Mouse (Mus musculus): ENCODE data around the gene Foxn3.

Foxn3 gene

DNA sequence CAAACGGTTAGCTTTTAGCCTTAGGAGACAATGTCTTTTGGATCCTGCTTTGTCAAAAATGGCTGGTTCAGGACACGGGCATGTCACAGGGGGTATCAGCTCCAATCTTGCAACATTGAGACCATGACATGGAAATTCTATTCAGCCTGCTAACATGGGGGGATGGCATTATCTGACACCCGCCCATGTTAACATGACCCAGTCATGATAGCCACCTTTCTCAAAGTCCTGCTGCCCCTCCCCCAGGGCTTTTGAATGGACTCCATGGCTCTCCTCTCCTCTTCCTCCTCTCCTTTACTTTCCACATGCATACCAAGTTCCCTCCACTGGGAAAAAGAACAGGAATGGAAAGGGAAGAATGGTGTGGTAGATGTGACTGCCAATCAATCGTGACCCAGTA lies 43.5 kb downstream of the Foxn3 start:
- no peak for DNase-seq

DNA sequence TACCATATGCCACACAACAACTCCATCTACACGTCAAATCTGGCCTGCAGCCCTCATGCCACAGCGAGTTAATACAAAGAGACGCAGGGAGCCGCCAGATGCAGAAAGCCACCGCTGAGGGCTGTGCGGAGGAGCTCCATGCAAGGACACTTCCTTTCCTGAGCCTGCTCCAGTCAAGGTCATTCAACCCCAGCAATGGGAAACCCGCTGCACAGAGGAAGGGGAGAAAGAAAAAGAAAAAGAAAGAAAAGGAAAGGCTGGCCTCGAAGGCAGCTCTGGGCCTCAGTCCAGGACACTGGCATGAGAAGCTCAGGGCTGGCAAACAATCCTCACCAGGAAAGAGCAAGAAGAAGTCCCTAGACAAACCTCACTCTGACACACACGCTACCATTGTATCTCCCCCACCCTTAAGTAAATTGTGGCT lies 44.2 kb downstream of the Foxn3 start:
- DNase-seq, result no peak

- no peak for DNase-seq
Measured at GRCm38 (mm10) chr12:99518640-99519039, 44.7 kb downstream of the Foxn3 start.

DNA sequence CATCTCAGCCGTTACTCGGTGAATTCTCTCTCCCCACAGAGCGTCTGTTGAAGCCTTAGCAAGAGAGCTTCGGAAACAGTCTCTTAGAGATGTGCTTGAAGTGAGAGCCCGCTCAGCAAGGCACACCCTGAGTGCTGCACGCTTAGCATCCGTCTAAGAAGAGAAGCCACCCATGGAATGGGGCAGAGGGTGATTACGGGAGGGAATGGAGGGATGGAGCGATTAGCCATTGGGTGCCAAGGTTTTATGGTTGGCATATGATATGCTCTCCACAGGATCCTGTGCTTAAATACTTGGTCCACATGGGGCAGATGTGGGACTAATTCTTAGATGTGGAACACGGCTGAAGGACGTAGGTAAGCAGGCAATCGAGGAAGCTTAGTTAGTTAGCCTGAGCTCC lies 45.3 kb downstream of the Foxn3 start:
- DNase-seq, result no peak

GRCm38 (mm10) chr12:99517296-99517695 lies 46.1 kb downstream of the Foxn3 start:
- no peak for DNase-seq

DNA sequence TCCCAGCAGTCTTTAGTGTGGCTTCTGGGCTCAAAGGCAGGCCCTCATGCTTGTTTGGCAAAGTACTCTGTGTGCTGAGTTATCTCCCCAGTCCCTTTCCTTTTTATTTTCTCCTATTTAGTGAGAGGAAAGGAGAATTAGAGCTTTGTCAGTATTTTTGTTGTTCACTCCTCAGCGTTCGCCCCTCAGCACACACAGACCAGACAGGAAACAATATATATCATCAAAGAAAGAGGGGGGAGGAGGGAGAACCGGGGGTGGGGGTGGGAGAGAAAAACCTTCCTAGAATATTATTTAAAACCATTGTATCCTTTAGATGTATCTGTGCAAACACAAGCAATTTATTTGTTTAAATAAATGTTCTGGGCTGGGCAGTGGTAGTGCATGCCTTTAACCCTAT lies 47.9 kb downstream of the Foxn3 start:
- no peak for DNase-seq

GRCm38 (mm10) chr12:99511644-99512043 lies 51.7 kb downstream of the Foxn3 start:
- no peak for DNase-seq

- DNase-seq, result no peak
Measured at GRCm38 (mm10) chr12:99510759-99511158, 52.6 kb downstream of the Foxn3 start.

GRCm38 (mm10) chr12:99502225-99502624 lies 61.2 kb downstream of the Foxn3 start:
- no peak for DNase-seq

DNA sequence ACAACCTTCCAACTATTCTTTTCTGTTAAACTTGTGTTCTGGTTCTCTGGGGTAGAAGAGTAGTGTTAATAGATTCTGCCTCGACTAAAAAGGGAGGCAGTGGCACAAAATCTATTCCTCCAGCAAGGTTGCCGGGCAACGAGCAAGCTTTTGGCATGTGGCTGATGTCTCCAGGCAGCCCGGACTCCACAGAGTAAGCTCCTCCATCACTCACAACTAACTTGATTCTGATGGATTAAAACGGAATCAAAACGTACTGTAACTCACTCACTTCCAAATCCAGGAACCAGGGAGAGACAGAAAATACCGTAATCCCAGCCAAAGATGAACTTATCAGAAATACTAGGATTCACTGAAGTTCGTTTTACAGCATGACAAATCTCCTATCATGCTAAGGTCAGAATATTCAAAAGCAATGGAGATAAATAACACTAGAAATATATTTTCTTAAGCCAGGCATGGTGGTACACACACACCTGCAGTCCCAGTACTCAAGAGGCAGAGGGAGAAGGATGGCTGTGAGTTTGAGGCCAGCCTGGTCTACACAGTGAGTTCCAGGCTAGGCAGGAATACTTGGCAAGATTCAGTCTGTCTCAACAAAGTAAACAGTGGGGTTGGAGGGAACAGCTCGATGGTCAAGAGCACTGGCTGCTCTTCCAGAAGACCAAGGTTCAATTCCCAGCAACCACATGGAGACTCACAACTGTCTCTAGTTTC lies 64.2 kb downstream of the Foxn3 start:
- no peak for DNase-seq

DNA sequence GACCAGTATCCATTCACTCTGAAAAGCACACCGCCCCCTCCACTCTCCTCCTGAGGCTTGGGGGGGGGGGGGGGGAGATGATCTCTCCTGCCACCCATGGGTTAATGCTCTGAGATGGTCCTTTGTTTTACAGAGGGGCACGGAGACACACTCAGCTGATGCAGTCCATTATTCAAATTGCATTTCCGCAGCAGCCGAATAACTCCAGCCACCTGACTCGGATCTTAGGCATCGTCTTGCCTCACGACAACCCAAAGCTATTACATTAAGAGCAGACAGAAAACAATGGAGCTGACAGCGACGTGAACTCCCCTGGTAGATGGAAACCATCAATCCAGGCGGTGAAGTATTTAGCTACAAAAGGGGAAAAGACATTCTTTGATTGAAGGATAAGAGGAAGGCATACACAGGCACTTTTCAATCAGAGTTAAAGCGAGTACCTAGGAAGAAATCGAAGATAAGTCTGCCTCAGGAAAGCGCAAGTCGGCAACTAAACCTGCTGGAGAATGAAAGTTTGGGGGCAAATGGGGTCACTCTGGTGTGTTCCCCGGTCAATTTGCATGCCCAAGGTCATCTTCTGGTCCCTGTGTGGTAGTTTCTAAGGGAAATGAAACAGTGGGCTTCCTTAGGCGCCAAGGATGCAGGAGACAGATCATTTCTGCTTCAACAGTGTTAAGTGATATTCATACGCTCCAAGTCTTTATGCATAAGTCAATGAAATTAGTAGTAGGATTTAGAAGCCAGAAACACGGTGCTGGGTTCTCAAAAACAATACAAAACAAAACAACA lies 65.0 kb downstream of the Foxn3 start:
- DNase-seq, result no peak

DNA sequence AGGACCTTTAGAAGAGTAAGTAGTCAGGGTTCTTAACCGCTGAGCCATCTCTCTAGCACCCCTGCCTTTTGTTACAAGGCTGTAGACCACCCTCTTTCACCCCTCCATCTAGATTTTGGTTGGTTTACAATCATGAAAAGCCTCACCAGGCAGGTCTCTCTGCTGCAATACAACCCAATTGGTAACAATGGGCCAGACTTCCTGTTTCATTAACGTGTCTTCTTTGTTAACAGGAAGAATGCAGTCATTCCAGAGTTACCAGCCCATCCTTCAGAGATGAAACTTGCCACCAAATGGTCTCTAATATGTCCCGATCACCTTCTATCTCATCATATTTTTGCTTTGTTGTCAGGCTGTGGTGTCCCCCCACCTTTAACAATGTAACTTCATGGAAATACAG lies 66.4 kb downstream of the Foxn3 start:
- no peak for DNase-seq

- no peak for DNase-seq
Measured at GRCm38 (mm10) chr12:99490216-99490615, 73.2 kb downstream of the Foxn3 start.

DNA sequence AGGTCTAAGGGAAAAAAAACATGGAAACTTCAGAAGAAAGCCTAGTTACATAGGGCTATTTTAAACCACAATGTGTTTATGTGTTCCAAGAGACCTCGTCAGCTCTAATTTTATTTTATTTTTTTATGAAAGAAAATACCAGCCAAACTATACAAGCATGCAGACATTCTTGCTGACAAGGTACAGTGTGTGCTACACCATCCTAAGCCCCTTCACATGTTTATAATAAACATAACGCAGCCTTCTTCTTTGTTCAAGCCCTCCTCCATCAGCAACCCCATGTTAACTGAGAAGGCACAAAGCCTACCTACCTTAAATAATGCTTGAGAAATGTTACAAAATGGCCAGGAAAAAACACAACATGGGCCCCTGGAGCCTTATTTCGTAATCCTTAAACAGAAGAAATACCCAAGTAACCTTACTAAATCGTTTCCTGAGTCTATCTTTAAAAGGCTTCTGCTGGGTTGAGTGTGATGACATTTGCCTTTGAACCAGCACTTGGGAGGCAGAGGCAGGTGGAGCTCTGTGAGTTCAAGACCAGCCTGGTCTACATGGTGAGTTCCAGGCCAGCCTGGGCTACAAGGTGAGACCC lies 74.3 kb downstream of the Foxn3 start:
- DNase-seq, result no peak

GRCm38 (mm10) chr12:99480372-99480771 lies 83.0 kb downstream of the Foxn3 start:
- no peak for DNase-seq

- DNase-seq, result no peak
Measured at GRCm38 (mm10) chr12:99474176-99474575, 89.2 kb downstream of the Foxn3 start.

- no peak for DNase-seq
Measured at GRCm38 (mm10) chr12:99473406-99474133, 89.8 kb downstream of the Foxn3 start.

DNA sequence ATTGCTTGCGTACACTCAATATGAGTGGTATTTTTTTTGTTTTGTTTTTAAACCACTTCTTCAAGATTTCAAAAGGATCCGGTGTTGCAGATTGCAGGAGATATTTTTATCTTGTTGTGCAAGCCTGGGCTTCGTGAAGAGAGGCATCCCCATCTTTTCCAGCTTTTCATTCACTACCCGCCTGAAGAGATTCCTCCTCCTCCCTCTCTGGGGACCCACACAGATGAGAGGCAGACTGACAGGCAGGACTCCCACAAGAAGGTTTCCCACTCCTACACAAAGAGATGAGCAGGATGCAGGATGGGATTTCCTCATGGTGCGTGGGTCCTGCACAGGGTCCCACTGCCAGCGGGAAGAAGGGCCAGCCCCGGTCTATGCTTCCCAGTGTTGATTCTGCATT lies 92.0 kb downstream of the Foxn3 start:
- DNase-seq, result no peak

- DNase-seq, result peak; percentile 34
Measured at GRCm38 (mm10) chr12:99467884-99468311, 95.5 kb downstream of the Foxn3 start.

DNA sequence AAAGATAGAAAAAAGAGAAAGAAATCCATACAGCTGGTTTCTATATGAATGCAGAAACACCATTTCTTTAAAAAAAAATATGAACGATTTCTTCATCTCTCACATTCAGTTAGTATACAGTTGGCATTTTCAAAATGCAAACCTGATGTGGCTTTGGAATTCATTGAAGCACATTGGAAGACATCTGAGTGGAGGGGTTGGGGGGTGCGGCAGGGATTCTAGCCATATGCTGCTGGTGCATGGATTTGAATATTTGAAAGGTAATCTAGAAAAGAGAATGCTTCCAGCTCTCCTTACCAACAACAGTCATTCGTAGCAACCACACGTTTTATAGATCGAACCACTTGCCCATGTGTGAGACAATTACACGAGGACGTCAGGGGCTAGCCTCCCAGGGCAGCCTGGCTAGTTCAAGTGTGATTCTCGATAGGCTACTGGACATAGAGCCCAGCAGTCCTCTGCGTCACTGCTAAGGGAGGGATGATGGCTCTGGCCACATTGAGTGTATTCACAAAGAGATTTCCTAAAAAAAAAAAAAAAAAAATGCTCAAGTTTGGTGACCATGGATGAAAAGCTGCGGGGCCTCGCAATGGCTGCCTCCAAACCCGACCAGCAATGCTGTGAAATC lies 96.0 kb downstream of the Foxn3 start:
- no peak for DNase-seq

- DNase-seq, result no peak
Measured at GRCm38 (mm10) chr12:99466426-99466825, 97.0 kb downstream of the Foxn3 start.

GRCm38 (mm10) chr12:99464291-99464690 lies 99.1 kb downstream of the Foxn3 start:
- no peak for DNase-seq

DNA sequence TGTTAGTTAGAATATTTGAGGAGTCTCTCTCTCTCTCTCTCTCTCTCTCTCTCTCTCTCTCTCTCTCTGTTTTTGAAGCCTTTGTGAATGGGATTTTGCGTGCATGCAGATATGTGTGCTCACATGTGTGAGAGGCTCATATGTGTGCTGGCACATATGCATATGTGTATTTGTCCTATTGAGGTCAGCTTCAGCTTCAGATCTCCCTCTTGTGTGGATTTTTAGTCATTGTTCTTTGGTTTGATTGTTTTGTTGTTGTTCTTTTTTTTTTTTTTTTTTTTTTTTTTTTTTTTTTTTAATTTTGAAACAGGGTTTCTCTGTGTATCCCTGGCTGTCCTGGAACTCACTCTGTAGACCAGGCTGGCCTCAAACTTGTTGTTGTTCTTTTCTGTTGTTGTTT lies 100.5 kb downstream of the Foxn3 start:
- no peak for DNase-seq

Data from thymus, postnatal 14 days (tissue).